Mouse (Mus musculus) duodenum, adult 2 months (tissue): ENCODE data around the gene Parp2. TPM values are rescaled to one million over a fixed set of nuclear protein-coding genes. Genes with fewer than 3 reads are reported as not detected.

ENCODE experiments used
- polyA plus RNA-seq: library from polyadenylated mRNA; depleted of rRNA; stranded (reverse); fragments of >200 nt; gene quantifications from 2 replicates; pipeline ENCODE4 v1.2.3, GENCODE M21; 2012; ENCODE audit warnings: low replicate concordance; rRNA removed

Parp2 gene
- polyA plus RNA-seq: 3.8 and 4.2 TPM in 2 replicates

GRCm38 (mm10) chr14:50807487-50808072, at the start of gene Parp2, which contains the start of gene Ccnb1ip1:
Parp2 (plus strand) TSS chr14:50807841.
Ccnb1ip1 (minus strand) TSS chr14:50807732.

GRCm38 (mm10) chr14:50785251-50785637, 22.4 kb upstream of the Parp2 start, which contains the start of gene Ttc5:
Ttc5 (minus strand) TSS chr14:50785519.

GRCm38 (mm10) chr14:50869889-50870804, 62.5 kb downstream of the Parp2 start, which contains the start of gene Tep1:
Tep1 (minus strand) TSS chr14:50870560.

Other genes starting within 250 kb of the Parp2 start
- gene Olfr744, start 193.0 kb upstream of the Parp2 start, polyA plus RNA-seq: not detected in 2 replicates
- gene Olfr745, start 168.5 kb upstream of the Parp2 start, polyA plus RNA-seq: not detected in 2 replicates
- not detected in 2 replicates for gene Olfr746, start 160.8 kb upstream of the Parp2 start, polyA plus RNA-seq
- gene Olfr747, start 114.6 kb upstream of the Parp2 start, polyA plus RNA-seq: not detected in 2 replicates
- not detected in 2 replicates for gene Olfr748, start 100.5 kb upstream of the Parp2 start, polyA plus RNA-seq
- gene Olfr749, start 62.7 kb upstream of the Parp2 start, polyA plus RNA-seq: not detected in 2 replicates
- gene Ttc5, start 22.3 kb upstream of the Parp2 start, polyA plus RNA-seq: 11.4 and 14.5 TPM in 2 replicates
- not detected in 2 replicates for gene Ccnb1ip1, start 109 bp upstream of the Parp2 start, polyA plus RNA-seq
- 47.0 and 78.2 TPM in 2 replicates for gene Tep1, start 62.7 kb downstream of the Parp2 start, polyA plus RNA-seq
- gene Klhl33, start 89.7 kb downstream of the Parp2 start, polyA plus RNA-seq: 1.1 and 1.4 TPM in 2 replicates
- 59.8 and 114 TPM in 2 replicates for gene Osgep, start 117.1 kb downstream of the Parp2 start, polyA plus RNA-seq
- 9.8 and 11.7 TPM in 2 replicates for gene Apex1, start 117.1 kb downstream of the Parp2 start, polyA plus RNA-seq
- 51.5 and 99.7 TPM in 2 replicates for gene Pip4p1, start 123.0 kb downstream of the Parp2 start, polyA plus RNA-seq
- 36.3 and 64.3 TPM in 2 replicates for gene Pnp, start 123.2 kb downstream of the Parp2 start, polyA plus RNA-seq
- 8.9 TPM in 1 of 2 replicates, not detected in the other for gene Gm49342, start 136.7 kb downstream of the Parp2 start, polyA plus RNA-seq
- 22.4 and 57.7 TPM in 2 replicates for gene Pnp2, start 148.2 kb downstream of the Parp2 start, polyA plus RNA-seq
- not detected in 2 replicates for gene Rnase10, start 199.9 kb downstream of the Parp2 start, polyA plus RNA-seq
- gene Rnase9, start 234.0 kb downstream of the Parp2 start, polyA plus RNA-seq: not detected in 2 replicates
- gene Rnase11, start 242.3 kb downstream of the Parp2 start, polyA plus RNA-seq: not detected in 2 replicates
- 0.21 TPM in 1 of 2 replicates, not detected in the other for gene Rnase12, start 249.8 kb downstream of the Parp2 start, polyA plus RNA-seq